Mouse (Mus musculus): Measurements from ENCODE around the gene Ago1.
A peak's percentile ranks its signal among the peaks of the same experiment; 100 is the strongest.

Ago1 gene

DNA sequence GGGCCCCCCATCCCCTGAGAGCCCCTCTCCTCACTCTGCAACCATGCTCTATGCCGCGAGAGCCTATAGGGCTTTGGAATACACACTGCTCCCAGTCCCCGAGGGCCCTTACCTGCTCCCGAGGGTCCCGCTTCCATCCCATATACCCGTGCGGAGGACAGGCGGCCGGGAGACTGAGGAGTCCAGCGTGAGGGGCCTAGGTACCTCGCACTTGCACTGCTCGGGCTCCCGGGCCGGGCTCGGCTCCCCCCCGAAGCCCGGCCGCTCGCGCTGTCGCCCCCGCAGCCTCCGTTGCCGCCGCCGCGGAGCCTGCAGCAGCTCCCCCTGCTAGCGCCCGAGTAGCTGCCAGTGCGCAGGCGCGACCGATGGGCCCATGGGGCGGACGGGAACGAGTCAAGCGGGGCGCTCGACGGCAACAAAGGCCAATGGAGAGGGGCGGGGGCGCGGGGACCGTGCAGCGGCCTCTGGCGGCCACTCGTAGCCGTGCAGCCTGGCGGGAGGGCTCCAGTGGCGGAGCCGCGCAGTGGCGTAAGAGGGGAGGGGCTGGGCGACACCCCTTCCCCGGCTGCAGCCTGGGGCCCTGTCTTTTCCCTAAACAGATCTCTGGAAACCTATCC, at the start of gene Ago1:
Gene Ago1 (minus strand): TSS at position 299 of the 617 bp plus-strand sequence.
- DNase-seq (ENCODE audit: low spot score in 2 of 2) = peak; percentile 94 to 95

GRCm38 (mm10) chr4:126512308-126513066, 44.1 kb upstream of the Ago1 start:
- DNase-seq (ENCODE audit: low spot score in 2 of 2) = no peak

- no peak for DNase-seq (ENCODE audit: low spot score in 2 of 2)
These were observed 42.6 kb upstream of the Ago1 start for GRCm38 (mm10) chr4:126511013-126511412.

DNA sequence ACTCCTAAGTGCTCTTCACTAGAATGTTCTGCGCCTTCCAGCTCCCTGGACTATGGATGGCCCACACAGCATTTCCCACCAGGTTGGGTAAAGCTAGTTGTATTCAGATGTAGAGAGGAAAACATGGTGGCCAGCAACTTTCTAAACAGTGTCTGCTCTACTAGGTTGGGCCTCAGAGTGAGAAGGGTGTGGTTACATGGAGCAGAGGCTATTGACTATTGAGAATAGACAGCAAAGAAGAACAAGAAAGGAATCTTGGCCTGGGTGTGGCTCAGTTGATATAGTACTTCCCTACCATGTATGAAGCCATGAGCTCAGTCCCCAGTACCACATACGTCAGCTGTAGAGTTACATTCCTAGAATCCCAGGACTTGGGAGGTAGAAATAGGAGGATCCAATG, 40.7 kb upstream of the Ago1 start:
- DNase-seq (ENCODE audit: low spot score in 2 of 2) = no peak

GRCm38 (mm10) chr4:126508110-126508899, 39.9 kb upstream of the Ago1 start:
- no peak for DNase-seq (ENCODE audit: low spot score in 2 of 2)

DNA sequence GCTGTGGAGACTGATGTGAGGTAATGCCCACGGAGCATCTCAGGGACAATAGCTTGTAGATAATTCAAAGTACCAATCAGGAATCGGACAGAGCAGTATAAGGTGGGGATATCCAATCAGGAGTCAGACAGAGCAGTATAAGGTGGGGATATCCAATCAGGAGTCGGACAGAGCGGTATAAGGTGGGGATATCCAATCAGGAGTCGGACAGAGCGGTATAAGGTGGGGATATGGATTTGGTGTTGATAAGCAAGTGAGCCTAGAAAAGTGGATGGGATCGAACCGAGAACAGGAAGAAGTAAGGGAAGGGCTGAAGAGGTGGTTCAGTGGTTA, 34.6 kb upstream of the Ago1 start:
- DNase-seq (ENCODE audit: low spot score in 2 of 2) = no peak

- DNase-seq (ENCODE audit: low spot score in 2 of 2) = no peak
These were observed 34.0 kb upstream of the Ago1 start for GRCm38 (mm10) chr4:126502141-126502976.

DNA sequence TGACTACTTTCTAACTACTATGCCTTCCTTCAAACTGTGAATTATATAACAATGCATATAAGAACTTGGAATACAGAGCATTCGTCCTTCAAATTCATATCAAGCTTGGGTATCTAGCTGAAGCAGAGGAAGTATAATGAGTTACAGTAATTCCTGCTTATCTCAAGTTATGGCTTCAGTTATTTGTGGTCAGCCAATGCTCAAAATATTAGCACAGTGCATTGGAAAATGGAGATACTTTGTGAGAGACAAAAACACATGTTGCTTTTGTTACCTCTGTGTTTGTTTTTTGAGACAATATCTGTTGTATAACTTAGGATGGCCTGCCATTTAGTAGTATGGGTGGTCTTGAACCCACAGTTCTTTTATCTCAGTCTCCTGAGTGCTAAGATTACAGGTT, 30.2 kb upstream of the Ago1 start:
- no peak for DNase-seq (ENCODE audit: low spot score in 2 of 2)

- no peak for DNase-seq (ENCODE audit: low spot score in 2 of 2)
These were observed 28.6 kb upstream of the Ago1 start for GRCm38 (mm10) chr4:126496963-126497362.

GRCm38 (mm10) chr4:126495942-126496790, 27.8 kb upstream of the Ago1 start:
- DNase-seq (ENCODE audit: low spot score in 2 of 2) = no peak

- DNase-seq (ENCODE audit: low spot score in 2 of 2) = no peak
These were observed 27.1 kb upstream of the Ago1 start for GRCm38 (mm10) chr4:126495453-126495852.

DNA sequence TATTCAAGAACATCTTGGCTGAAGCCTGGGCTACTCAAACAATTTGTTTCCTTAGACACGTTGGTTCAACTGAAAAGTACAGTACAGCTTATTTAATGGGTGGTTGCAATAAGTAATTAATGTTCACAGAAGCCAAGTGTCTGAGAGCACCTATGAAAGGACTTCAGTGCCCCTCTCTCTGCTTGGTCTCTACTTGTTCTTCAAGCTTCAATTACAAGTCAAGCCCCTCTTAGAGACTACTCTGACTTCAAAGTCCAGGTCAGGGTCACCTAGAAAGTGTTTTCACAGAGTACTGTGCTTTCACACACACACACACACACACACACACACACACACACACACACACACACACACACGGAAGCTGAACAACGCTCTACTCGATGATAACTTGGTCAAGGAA, 25.0 kb upstream of the Ago1 start:
- no peak for DNase-seq (ENCODE audit: low spot score in 2 of 2)

DNA sequence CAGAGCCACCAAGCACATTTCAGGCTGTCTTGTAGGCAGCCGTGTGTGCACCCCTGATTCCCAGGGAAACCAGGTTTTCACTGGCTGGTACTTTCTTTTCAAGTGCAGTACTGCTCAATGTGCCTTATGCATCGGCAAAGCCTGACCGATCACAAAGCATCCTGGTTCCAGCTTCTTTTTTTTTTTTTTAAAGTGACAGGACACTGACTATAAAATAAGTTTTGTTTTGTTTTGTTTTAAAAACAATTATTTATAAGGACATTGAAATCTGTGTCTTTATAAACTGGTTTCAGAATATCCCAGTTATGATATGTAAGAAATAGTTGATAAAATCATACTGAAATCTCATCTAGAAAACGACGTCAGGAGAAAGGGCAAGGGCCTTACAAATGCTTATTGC, 23.6 kb upstream of the Ago1 start:
- no peak for DNase-seq (ENCODE audit: low spot score in 2 of 2)

DNA sequence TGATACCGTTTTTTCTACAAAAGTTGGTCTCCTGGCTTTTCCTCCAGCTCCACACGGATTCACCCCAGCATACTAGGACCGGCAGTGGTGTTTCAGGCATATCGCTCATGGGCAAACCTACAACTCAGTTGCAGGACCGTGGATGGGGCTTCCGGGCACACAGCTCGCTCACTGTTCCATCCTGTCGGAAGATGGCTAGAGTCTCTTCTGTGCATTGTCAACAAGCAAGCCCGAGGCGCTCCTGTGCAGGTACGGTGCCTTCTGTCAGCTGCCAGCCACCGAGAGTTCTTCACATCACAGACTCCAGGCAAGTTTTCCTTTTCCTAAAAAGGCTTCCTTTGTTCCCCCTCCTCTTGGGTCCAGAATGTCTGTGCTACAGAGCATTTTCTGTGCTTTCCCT, 22.3 kb upstream of the Ago1 start:
- DNase-seq (ENCODE audit: low spot score in 2 of 2) = no peak

DNA sequence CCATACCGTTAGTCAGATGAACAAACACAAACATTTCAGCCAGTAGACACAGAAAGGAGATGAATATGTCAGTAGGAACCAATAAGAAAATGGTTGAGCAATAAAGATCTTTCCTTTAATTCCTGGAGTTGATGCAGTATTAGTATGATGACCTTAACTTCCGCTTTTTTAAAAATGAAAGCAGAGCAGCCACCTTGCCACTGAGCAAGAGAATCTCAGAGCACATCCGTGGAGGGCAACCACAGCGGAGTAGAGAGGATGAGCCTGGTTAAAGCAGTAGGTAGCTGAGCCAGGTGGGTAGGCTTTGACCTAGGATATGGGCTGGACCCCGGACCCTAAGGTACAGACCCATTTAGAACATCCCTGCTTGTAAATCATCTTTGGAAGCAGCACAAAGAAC, 21.4 kb upstream of the Ago1 start:
- no peak for DNase-seq (ENCODE audit: low spot score in 2 of 2)

- DNase-seq (ENCODE audit: low spot score in 2 of 2) = no peak
These were observed 17.8 kb upstream of the Ago1 start for GRCm38 (mm10) chr4:126486217-126486616.

GRCm38 (mm10) chr4:126485065-126485464, 16.7 kb upstream of the Ago1 start:
- no peak for DNase-seq (ENCODE audit: low spot score in 2 of 2)

DNA sequence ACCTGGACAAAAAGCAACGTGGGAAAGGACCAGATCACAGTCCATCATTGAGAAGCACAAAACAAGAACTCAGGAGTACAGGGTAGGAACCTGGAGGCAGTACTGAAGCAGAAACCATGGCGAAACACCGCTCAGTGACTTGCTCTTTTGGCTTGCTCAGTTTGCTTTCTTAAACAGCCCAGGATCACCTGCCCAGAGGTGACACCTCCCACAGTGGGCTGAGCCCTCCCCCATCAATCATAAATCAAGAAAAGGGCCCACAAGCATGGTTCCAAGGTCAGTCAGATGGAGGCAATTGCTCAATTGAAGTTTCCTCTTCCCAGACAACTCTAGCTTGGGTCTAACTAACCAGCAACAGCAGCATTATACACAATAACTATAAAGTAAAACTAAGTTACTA, 15.5 kb upstream of the Ago1 start:
- DNase-seq (ENCODE audit: low spot score in 2 of 2) = no peak

GRCm38 (mm10) chr4:126482951-126483350, 14.6 kb upstream of the Ago1 start:
- no peak for DNase-seq (ENCODE audit: low spot score in 2 of 2)

- DNase-seq (ENCODE audit: low spot score in 2 of 2) = no peak
These were observed 13.1 kb upstream of the Ago1 start for GRCm38 (mm10) chr4:126481461-126481860.

- DNase-seq (ENCODE audit: low spot score in 2 of 2) = no peak
These were observed 11.9 kb upstream of the Ago1 start for GRCm38 (mm10) chr4:126480288-126480687.
